Mouse (Mus musculus): ENCODE data around the gene Zdhhc14. TPM values are rescaled to one million over a fixed set of nuclear protein-coding genes. Genes with fewer than 3 reads are reported as not detected.

The Zdhhc14 gene
- polyA plus RNA-seq, 1 experiment = 6.7 TPM

GRCm38 (mm10) chr17:5497695-5498094 is 5.3 kb downstream of the Zdhhc14 start:
- no peaks in the 10 kb centered on the region for H3K9me3 ChIP-seq (ENCODE audit: control insufficient read depth, low read length)
- peaks cover 72% of the 10 kb centered on the region for H3K36me3 ChIP-seq (ENCODE audit: control insufficient read depth)
- H3K27me3 ChIP-seq (ENCODE audit: control insufficient read depth) = no peaks in the 10 kb centered on the region
- H3K4me3 ChIP-seq (replicated peaks) = no peak overlapping the region
- TF ChIP-seq TAL1 (IDR thresholded peaks at IDR 0.05; ENCODE audit: low read length) (no peak), GATA1 (IDR thresholded peaks at IDR 0.05; ENCODE audit: low read length) (no peak)
- peaks cover 68% of the 10 kb centered on the region for H3K4me1 ChIP-seq (ENCODE audit: control insufficient read depth)

GRCm38 (mm10) chr17:5498996-5499395 is 6.6 kb downstream of the Zdhhc14 start:
- Histone ChIP-seq H3K4me1 (ENCODE audit: control insufficient read depth) (peaks cover 79% of the 10 kb centered on the region), H3K4me3 (replicated peaks) (peak overlapping the region; percentile 40), H3K36me3 (ENCODE audit: control insufficient read depth) (peaks cover 82% of the 10 kb centered on the region), H3K9me3 (ENCODE audit: control insufficient read depth, low read length) (no peaks in the 10 kb centered on the region), H3K27me3 (ENCODE audit: control insufficient read depth) (no peaks in the 10 kb centered on the region)
- TF ChIP-seq TAL1 (IDR thresholded peaks at IDR 0.05; ENCODE audit: low read length) (no peak; the same call in 2 of the 3 replicates), GATA1 (IDR thresholded peaks at IDR 0.05; ENCODE audit: low read length) (no peak)

- Histone ChIP-seq H3K9me3 (ENCODE audit: control insufficient read depth, low read length) (no peaks in the 10 kb centered on the region), H3K4me1 (ENCODE audit: control insufficient read depth) (peaks cover 81% of the 10 kb centered on the region), H3K27me3 (ENCODE audit: control insufficient read depth) (no peaks in the 10 kb centered on the region), H3K4me3 (replicated peaks) (peak overlapping the region; percentile 25), H3K36me3 (ENCODE audit: control insufficient read depth) (peaks cover 68% of the 10 kb centered on the region)
- TF ChIP-seq GATA1 (IDR thresholded peaks at IDR 0.05; ENCODE audit: low read length) (peak; percentile 16; the same call in 1 of the 2 replicates), TAL1 (IDR thresholded peaks at IDR 0.05; ENCODE audit: low read length) (no peak)
These were observed 11.8 kb downstream of the Zdhhc14 start for GRCm38 (mm10) chr17:5503981-5504760.

GRCm38 (mm10) chr17:5504969-5505368 is 12.6 kb downstream of the Zdhhc14 start:
- H3K36me3 ChIP-seq (ENCODE audit: control insufficient read depth) = peaks cover 71% of the 10 kb centered on the region
- no peaks in the 10 kb centered on the region for H3K9me3 ChIP-seq (ENCODE audit: control insufficient read depth, low read length)
- no peaks in the 10 kb centered on the region for H3K27me3 ChIP-seq (ENCODE audit: control insufficient read depth)
- peaks cover 82% of the 10 kb centered on the region for H3K4me1 ChIP-seq (ENCODE audit: control insufficient read depth)
- peak; percentile 20; the same call in 1 of the 2 replicates for TF ChIP-seq GATA1 (IDR thresholded peaks at IDR 0.05; ENCODE audit: low read length)
- TF ChIP-seq TAL1 (IDR thresholded peaks at IDR 0.05; ENCODE audit: low read length) = no peak
- H3K4me3 ChIP-seq (replicated peaks) = peak overlapping the region; percentile 53

- TF ChIP-seq GATA1 (IDR thresholded peaks at IDR 0.05; ENCODE audit: low read length) (no peak), TAL1 (IDR thresholded peaks at IDR 0.05; ENCODE audit: low read length) (no peak)
- Histone ChIP-seq H3K9me3 (ENCODE audit: control insufficient read depth, low read length) (no peaks in the 10 kb centered on the region), H3K4me1 (ENCODE audit: control insufficient read depth) (peaks cover 91% of the 10 kb centered on the region), H3K36me3 (ENCODE audit: control insufficient read depth) (peaks cover 77% of the 10 kb centered on the region), H3K4me3 (replicated peaks) (peak overlapping the region; percentile 58), H3K27me3 (ENCODE audit: control insufficient read depth) (no peaks in the 10 kb centered on the region)
These were observed 14.2 kb downstream of the Zdhhc14 start for GRCm38 (mm10) chr17:5506553-5506952.

- H3K4me1 ChIP-seq (ENCODE audit: control insufficient read depth) = peaks cover 93% of the 10 kb centered on the region
- H3K36me3 ChIP-seq (ENCODE audit: control insufficient read depth) = peaks cover 75% of the 10 kb centered on the region
- peak overlapping the region; percentile 58 for H3K4me3 ChIP-seq (replicated peaks)
- TF ChIP-seq GATA1 (IDR thresholded peaks at IDR 0.05; ENCODE audit: low read length) (peak; percentile 93), TAL1 (IDR thresholded peaks at IDR 0.05; ENCODE audit: low read length) (peak; percentile 79)
- H3K9me3 ChIP-seq (ENCODE audit: control insufficient read depth, low read length) = no peaks in the 10 kb centered on the region
- H3K27me3 ChIP-seq (ENCODE audit: control insufficient read depth) = no peaks in the 10 kb centered on the region
These were observed 14.6 kb downstream of the Zdhhc14 start for GRCm38 (mm10) chr17:5506988-5507387.

- Histone ChIP-seq H3K4me3 (replicated peaks) (peak overlapping the region; percentile 58), H3K4me1 (ENCODE audit: control insufficient read depth) (peaks cover 99% of the 10 kb centered on the region), H3K9me3 (ENCODE audit: control insufficient read depth, low read length) (no peaks in the 10 kb centered on the region), H3K36me3 (ENCODE audit: control insufficient read depth) (peaks cover 79% of the 10 kb centered on the region), H3K27me3 (ENCODE audit: control insufficient read depth) (no peaks in the 10 kb centered on the region)
- TF ChIP-seq TAL1 (IDR thresholded peaks at IDR 0.05; ENCODE audit: low read length) (no peak), GATA1 (IDR thresholded peaks at IDR 0.05; ENCODE audit: low read length) (no peak)
These were observed 15.7 kb downstream of the Zdhhc14 start for GRCm38 (mm10) chr17:5508030-5508429.

- Histone ChIP-seq H3K4me1 (ENCODE audit: control insufficient read depth) (peaks cover 96% of the 10 kb centered on the region), H3K27me3 (ENCODE audit: control insufficient read depth) (no peaks in the 10 kb centered on the region), H3K36me3 (ENCODE audit: control insufficient read depth) (peaks cover 82% of the 10 kb centered on the region), H3K4me3 (replicated peaks) (peak overlapping the region; percentile 52), H3K9me3 (ENCODE audit: control insufficient read depth, low read length) (no peaks in the 10 kb centered on the region)
- TF ChIP-seq GATA1 (IDR thresholded peaks at IDR 0.05; ENCODE audit: low read length) (no peak), TAL1 (IDR thresholded peaks at IDR 0.05; ENCODE audit: low read length) (no peak)
These were observed 18.2 kb downstream of the Zdhhc14 start for GRCm38 (mm10) chr17:5510564-5510963.

GRCm38 (mm10) chr17:5511724-5512123 is 19.4 kb downstream of the Zdhhc14 start:
- H3K9me3 ChIP-seq (ENCODE audit: control insufficient read depth, low read length) = no peaks in the 10 kb centered on the region
- peak overlapping the region; percentile 52 for H3K4me3 ChIP-seq (replicated peaks)
- H3K4me1 ChIP-seq (ENCODE audit: control insufficient read depth) = peaks cover 95% of the 10 kb centered on the region
- peaks cover 89% of the 10 kb centered on the region for H3K36me3 ChIP-seq (ENCODE audit: control insufficient read depth)
- no peaks in the 10 kb centered on the region for H3K27me3 ChIP-seq (ENCODE audit: control insufficient read depth)
- TF ChIP-seq TAL1 (IDR thresholded peaks at IDR 0.05; ENCODE audit: low read length) (no peak), GATA1 (IDR thresholded peaks at IDR 0.05; ENCODE audit: low read length) (peak; percentile 58)
